Mouse (Mus musculus): ENCODE measurements at regions not wholly inside any gene's neighbourhood (a gene's known extent, or its start where the extent isn't known, plus 50 kb on each side); places are given as distances from the start of the nearest gene placed in this dataset.

GRCm38 (mm10) chr6:98631269-98631668, 288.7 kb upstream of the Gm765 start:
- TF ChIP-seq MYOD1 (IDR thresholded peaks at IDR 0.05; ENCODE audit: control insufficient read depth in 1 of 3, insufficient read length in 2 of 3, low read depth in 2 of 3) (no peak), TCF3 (IDR thresholded peaks at IDR 0.05; ENCODE audit: insufficient read length, low read depth) (no peak), POLR2A (IDR thresholded peaks at IDR 0.05; ENCODE audit: insufficient read length, low read depth) (no peak), CEBPB (IDR thresholded peaks at IDR 0.05; ENCODE audit: insufficient read depth, poor library complexity, severe bottlenecking) (no peak), USF1 (IDR thresholded peaks at IDR 0.05; ENCODE audit: low read depth) (no peak), MAX (IDR thresholded peaks at IDR 0.05; ENCODE audit: low read depth) (no peak), POLR2AphosphoS2 (IDR thresholded peaks at IDR 0.05; ENCODE audit: insufficient read length, low read depth) (no peak), E2F4 (IDR thresholded peaks at IDR 0.05; ENCODE audit: insufficient read depth) (no peak), MYOG (IDR thresholded peaks at IDR 0.05; ENCODE audit: control insufficient read depth in 1 of 3, insufficient read depth in 1 of 3, insufficient read length in 2 of 3, low read depth in 2 of 3) (no peak), TCF12 (IDR thresholded peaks at IDR 0.05; ENCODE audit: insufficient read depth, poor library complexity, severe bottlenecking) (no peak)

Data from myocyte (in vitro differentiated cells).